Mouse (Mus musculus) erythroblast, embryonic 14.5 days (primary cell): ENCODE results near the gene Tmem63a.

ENCODE experiments used
- GATA1 ChIP-seq: IDR thresholded peaks from 2 replicates; pipeline ENCODE4 v1.6.1; 2012; ENCODE audit warnings: low read length, inconsistent platforms, mixed read lengths
- TAL1 ChIP-seq: IDR thresholded peaks from 3 replicates; pipeline ENCODE4 v1.6.1; 2012; ENCODE audit warnings: low read length, inconsistent platforms, mixed read lengths

DNA sequence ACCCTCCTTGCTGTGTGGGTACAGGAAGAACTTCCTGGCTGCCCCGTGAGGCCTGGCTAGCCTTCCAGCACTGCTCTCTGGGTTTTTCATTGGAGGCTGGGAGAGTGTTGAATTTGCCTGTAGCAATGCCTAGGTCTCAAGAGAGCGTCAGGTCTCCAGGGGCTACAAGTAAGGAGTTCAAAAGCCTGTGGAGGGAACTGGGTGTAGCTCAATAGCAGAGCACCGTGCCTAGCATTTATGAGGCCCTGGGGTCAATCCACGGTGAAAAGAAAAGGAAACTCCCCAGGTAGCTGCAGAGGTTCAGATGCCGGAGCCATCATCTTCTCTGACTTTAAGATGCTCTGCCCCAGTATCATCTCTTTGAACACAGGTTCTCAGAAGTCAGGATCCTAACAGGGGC, 69.5 kb downstream of the Tmem63a start:
- TF ChIP-seq GATA1 (no peak), TAL1 (no peak)
